Mouse (Mus musculus) megakaryocyte, adult 5-6 weeks (primary cell): ENCODE results near the gene Hoxd12. TPM values are rescaled to one million over a fixed set of nuclear protein-coding genes. Genes with fewer than 3 reads are reported as not detected.

Experiments used
- ATAC-seq: 2 replicates; pipeline ENCODE4 v1.8.0; 2016; ENCODE audit warnings: mild to moderate bottlenecking, inconsistent platforms; ENCODE audit not compliant: poor library complexity, severe bottlenecking
- total RNA-seq, 2 experiments: library from RNA; stranded (forward) in 1 of 2; stranded (reverse) in 1 of 2; fragments of 153-499, 151-499 nt in 1 of 2; fragments of 221-1000, 200-1000 nt in 1 of 2; gene quantifications; 2 replicates each; pipeline versions ENCODE4 v1.2.3 to v1.2.4; 2015 to 2017

Hoxd12 gene
- total RNA-seq, 2 experiments from 2014 or later, result not detected

DNA sequence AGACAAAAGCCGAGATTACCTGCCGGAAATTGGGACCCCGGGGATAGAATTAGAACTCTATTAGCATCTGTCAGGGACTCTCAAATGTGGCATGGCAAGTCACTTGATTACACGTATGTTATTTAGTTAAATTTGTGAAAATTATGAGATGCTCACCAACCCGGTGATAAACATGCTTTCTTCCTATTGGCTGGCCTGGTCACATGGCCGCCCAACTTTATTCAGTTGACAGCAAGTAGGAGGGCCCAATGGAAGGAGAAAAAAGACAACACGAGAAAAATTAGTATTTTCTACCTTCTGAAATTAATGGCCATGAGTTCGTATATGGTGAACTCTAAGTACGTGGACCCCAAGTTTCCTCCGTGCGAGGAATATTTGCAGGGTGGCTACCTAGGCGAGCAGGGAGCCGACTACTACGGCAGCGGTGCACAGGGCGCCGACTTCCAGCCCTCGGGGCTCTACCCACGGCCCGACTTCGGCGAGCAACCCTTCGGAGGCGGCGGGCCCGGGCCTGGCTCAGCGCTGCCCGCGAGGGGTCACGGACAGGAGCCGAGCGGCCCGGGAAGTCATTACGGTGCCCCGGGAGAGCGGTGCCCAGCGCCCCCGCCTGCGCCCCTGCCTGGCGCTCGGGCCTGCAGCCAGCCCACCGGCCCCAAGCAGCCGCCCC lies 52.3 kb downstream of the Hoxd12 start:
- ATAC-seq, result no peak

Other genes starting within 250 kb of the Hoxd12 start
- 31.9 and 33.1 TPM in 2 replicates for gene Lnpk, start 95.6 kb upstream of the Hoxd12 start, total RNA-seq (2015)
- gene Lnpk, start 95.6 kb upstream of the Hoxd12 start, total RNA-seq (2017), result 33.2 and 44.9 TPM in 2 replicates
- not detected in 2 replicates for gene Evx2, start 15.5 kb upstream of the Hoxd12 start, total RNA-seq (2015)
- gene Evx2, start 15.5 kb upstream of the Hoxd12 start, total RNA-seq (2017), result not detected in 2 replicates
- not detected in 2 replicates for gene Hoxd13, start 6.7 kb upstream of the Hoxd12 start, total RNA-seq (2015)
- gene Hoxd13, start 6.7 kb upstream of the Hoxd12 start, total RNA-seq (2017), result not detected in 2 replicates
- gene Hoxd11, start 4.5 kb downstream of the Hoxd12 start, total RNA-seq (2015), result not detected in 2 replicates
- gene Hoxd11, start 4.5 kb downstream of the Hoxd12 start, total RNA-seq (2017), result not detected in 2 replicates
- not detected in 2 replicates for gene Hoxd10, start 16.9 kb downstream of the Hoxd12 start, total RNA-seq (2015)
- not detected in 2 replicates for gene Hoxd10, start 16.9 kb downstream of the Hoxd12 start, total RNA-seq (2017)
- not detected in 2 replicates for gene Hoxd9, start 22.7 kb downstream of the Hoxd12 start, total RNA-seq (2015)
- not detected in 2 replicates for gene Hoxd9, start 22.7 kb downstream of the Hoxd12 start, total RNA-seq (2017)
- gene Hoxd8, start 29.6 kb downstream of the Hoxd12 start, total RNA-seq (2015), result not detected in 2 replicates
- not detected in 2 replicates for gene Hoxd8, start 29.6 kb downstream of the Hoxd12 start, total RNA-seq (2017)
- not detected in 2 replicates for gene Hoxd3, start 36.9 kb downstream of the Hoxd12 start, total RNA-seq (2015)
- 0.26 TPM in 1 of 2 replicates, not detected in the other for gene Hoxd3, start 36.9 kb downstream of the Hoxd12 start, total RNA-seq (2017)
- gene Hoxd4, start 36.9 kb downstream of the Hoxd12 start, total RNA-seq (2015), result not detected in 2 replicates
- not detected in 2 replicates for gene Hoxd4, start 36.9 kb downstream of the Hoxd12 start, total RNA-seq (2017)
- not detected in 2 replicates for gene Gm28230, start 51.7 kb downstream of the Hoxd12 start, total RNA-seq (2015)
- gene Gm28230, start 51.7 kb downstream of the Hoxd12 start, total RNA-seq (2017), result not detected in 2 replicates
- not detected in 2 replicates for gene Hoxd1, start 88.0 kb downstream of the Hoxd12 start, total RNA-seq (2015)
- gene Hoxd1, start 88.0 kb downstream of the Hoxd12 start, total RNA-seq (2017), result not detected in 2 replicates
- 51.5 and 56.0 TPM in 2 replicates for gene Mtx2, start 150.8 kb downstream of the Hoxd12 start, total RNA-seq (2015)
- 13.4 and 15.6 TPM in 2 replicates for gene Mtx2, start 150.8 kb downstream of the Hoxd12 start, total RNA-seq (2017)